Mouse (Mus musculus) gastrocnemius, postnatal 10 days (tissue): ENCODE measurements around the gene Zfp384. TPM values are rescaled to one million over a fixed set of nuclear protein-coding genes. Genes with fewer than 3 reads are reported as not detected.

Experiments used
- DNase-seq: peaks from one replicate; pipeline ENCODE4 v3.0.0; 2021; ENCODE audit warnings: mixed read lengths
- total RNA-seq, 2 experiments: library from RNA; stranded (reverse); gene quantifications; 2 replicates each; pipeline ENCODE4 v1.2.3; 2021

Zfp384 gene
- total RNA-seq, 2 experiments from 2014 or later = 21.9 to 27.4 TPM

GRCm38 (mm10) chr6:125081797-125082560, 73.0 kb downstream of the Zfp384 start:
- peak; percentile 94 for DNase-seq

- DNase-seq = no peak
Observed at GRCm38 (mm10) chr6:125082801-125083386, 73.9 kb downstream of the Zfp384 start.

- DNase-seq = peak; percentile 41
Observed at GRCm38 (mm10) chr6:125084424-125084823, 75.5 kb downstream of the Zfp384 start.

Other genes starting within 250 kb of the Zfp384 start
- 1 to 10 TPM; 2.9 to 6.5 TPM for gene Eno2, start 239.5 kb upstream of the Zfp384 start, total RNA-seq
- gene Lrrc23, start 229.4 kb upstream of the Zfp384 start, total RNA-seq = not detected
- 1 to 10 TPM; 3.5 to 6.5 TPM for gene Spsb2, start 200.5 kb upstream of the Zfp384 start, total RNA-seq
- gene Tpi1, start 194.8 kb upstream of the Zfp384 start, total RNA-seq = 1,000 to 10,000 TPM; 2,520 to 2,805 TPM
- 10 to 100 TPM; 66.2 to 66.4 TPM for gene Usp5, start 179.7 kb upstream of the Zfp384 start, total RNA-seq
- gene Cdca3, start 179.6 kb upstream of the Zfp384 start, total RNA-seq = 10 to 100 TPM; 13.5 to 14.3 TPM
- 1 to 10 TPM; 8.4 to 9.4 TPM for gene Gnb3, start 168.9 kb upstream of the Zfp384 start, total RNA-seq
- gene P3h3, start 151.4 kb upstream of the Zfp384 start, total RNA-seq = 10 to 100 TPM; 33.3 to 41.5 TPM
- 1 to 10 TPM in 1 of 2 experiments, under 1 TPM in 1; 0.38 to 1.1 TPM for gene Gpr162, start 145.2 kb upstream of the Zfp384 start, total RNA-seq
- 1 to 10 TPM in 1 of 2 experiments, under 1 TPM in 1; 0.61 to 2.1 TPM for gene Cd4, start 120.9 kb upstream of the Zfp384 start, total RNA-seq
- under 1 TPM; 0.56 to 0.68 TPM for gene Lag3, start 97.4 kb upstream of the Zfp384 start, total RNA-seq
- 100 to 1,000 TPM; 273 to 298 TPM for gene Ptms, start 89.0 kb upstream of the Zfp384 start, total RNA-seq
- gene Mlf2, start 77.8 kb upstream of the Zfp384 start, total RNA-seq = 100 to 1,000 TPM; 252 to 255 TPM
- gene Cops7a, start 43.6 kb upstream of the Zfp384 start, total RNA-seq = 100 to 1,000 TPM in 1 of 2 experiments, 10 to 100 TPM in 1; 99.9 to 105 TPM
- gene Pianp, start 12.5 kb upstream of the Zfp384 start, total RNA-seq = under 1 TPM; 0.61 TPM
- 10 to 100 TPM; 33.4 to 42.7 TPM for gene Ing4, start 30.6 kb downstream of the Zfp384 start, total RNA-seq
- gene Acrbp, start 40.5 kb downstream of the Zfp384 start, total RNA-seq = 1 to 10 TPM; 2.7 to 4.7 TPM
- gene Lpar5, start 58.8 kb downstream of the Zfp384 start, total RNA-seq = under 1 TPM; 0.16 to 0.41 TPM
- gene Chd4, start 86.8 kb downstream of the Zfp384 start, total RNA-seq = 100 to 1,000 TPM; 108 to 125 TPM
- 10 to 100 TPM; 16.0 to 21.1 TPM for gene Nop2, start 122.8 kb downstream of the Zfp384 start, total RNA-seq
- gene Iffo1, start 136.1 kb downstream of the Zfp384 start, total RNA-seq = 10 to 100 TPM; 50.8 to 60.1 TPM
- 1,000 to 10,000 TPM; 7,536 to 8,309 TPM for gene Gapdh, start 157.3 kb downstream of the Zfp384 start, total RNA-seq
- 10 to 100 TPM; 28.3 to 41.5 TPM for gene Ncapd2, start 182.6 kb downstream of the Zfp384 start, total RNA-seq
- gene Mrpl51, start 182.7 kb downstream of the Zfp384 start, total RNA-seq = 100 to 1,000 TPM; 212 to 236 TPM
- 1 to 10 TPM; 8.4 to 9.1 TPM for gene Vamp1, start 206.4 kb downstream of the Zfp384 start, total RNA-seq
- 1 to 10 TPM; 2.7 to 3.1 TPM for gene Tapbpl, start 222.7 kb downstream of the Zfp384 start, total RNA-seq
- under 1 TPM in 1 of 2 experiments, not detected in 1; 0.14 TPM for gene Cd27, start 227.9 kb downstream of the Zfp384 start, total RNA-seq